Mouse (Mus musculus) kidney, postnatal 14 days (tissue): ENCODE data around the gene Rbp4.

Experiments used
- DNase-seq: peaks from one replicate; pipeline ENCODE4 v3.0.0; 2022; ENCODE audit warnings: mixed read lengths

Rbp4 gene

GRCm38 (mm10) chr19:38125219-38125610 lies at the start of gene Rbp4:
Gene Rbp4 (minus strand): TSS chr19:38125281.
- no peak for DNase-seq

- no peak for DNase-seq
These were observed 39.6 kb upstream of the Rbp4 start for GRCm38 (mm10) chr19:38164633-38165032.

- DNase-seq = no peak
These were observed 36.7 kb upstream of the Rbp4 start for GRCm38 (mm10) chr19:38161648-38162354.

- no peak for DNase-seq
These were observed 31.2 kb upstream of the Rbp4 start for GRCm38 (mm10) chr19:38156243-38156642.

- DNase-seq = no peak
These were observed 18.6 kb upstream of the Rbp4 start for GRCm38 (mm10) chr19:38143540-38144271.

GRCm38 (mm10) chr19:38134806-38135205 lies 9.7 kb upstream of the Rbp4 start:
- DNase-seq = no peak

- no peak for DNase-seq
These were observed 8.9 kb upstream of the Rbp4 start for GRCm38 (mm10) chr19:38133986-38134385.

- DNase-seq = no peak
These were observed 7.4 kb upstream of the Rbp4 start, which contains the start of gene Pde6c for GRCm38 (mm10) chr19:38132481-38132880. Gene Pde6c (plus strand): TSS chr19:38132781.

- DNase-seq = no peak
These were observed 1.6 kb upstream of the Rbp4 start for GRCm38 (mm10) chr19:38126656-38127055.

GRCm38 (mm10) chr19:38124401-38125218 lies 471 bp downstream of the Rbp4 start:
- peak; percentile 6 for DNase-seq

- no peak for DNase-seq
These were observed 1.2 kb downstream of the Rbp4 start for GRCm38 (mm10) chr19:38123921-38124320.

- DNase-seq = no peak
These were observed 4.8 kb downstream of the Rbp4 start for GRCm38 (mm10) chr19:38120123-38120760.

GRCm38 (mm10) chr19:38114834-38115491 lies 10.1 kb downstream of the Rbp4 start:
- no peak for DNase-seq

- DNase-seq = no peak
These were observed 12.5 kb downstream of the Rbp4 start for GRCm38 (mm10) chr19:38112575-38112974.

GRCm38 (mm10) chr19:38111056-38111455 lies 14.0 kb downstream of the Rbp4 start:
- DNase-seq = no peak

GRCm38 (mm10) chr19:38109506-38110242 lies 15.4 kb downstream of the Rbp4 start:
- DNase-seq = no peak

GRCm38 (mm10) chr19:38107871-38108270 lies 17.2 kb downstream of the Rbp4 start:
- DNase-seq = no peak

GRCm38 (mm10) chr19:38096858-38097758 lies 28.0 kb downstream of the Rbp4 start, which contains the start of gene Ffar4:
Gene Ffar4 (plus strand): TSS chr19:38097071.
- no peak for DNase-seq

- DNase-seq = no peak
These were observed 28.9 kb downstream of the Rbp4 start for GRCm38 (mm10) chr19:38096231-38096630.

GRCm38 (mm10) chr19:38091512-38091985 lies 33.5 kb downstream of the Rbp4 start:
- DNase-seq = no peak
